Mouse (Mus musculus) liver, postnatal 0 days (tissue): ENCODE measurements around the gene Gm49336. TPM values are rescaled to one million over a fixed set of nuclear protein-coding genes. Genes with fewer than 3 reads are reported as not detected.

Experiments
- ATAC-seq: fragments of 200-750 bp; cut with Nextera tagmentation; 2 replicates; pipeline ENCODE4 v1.8.0; 2017; ENCODE audit warnings: mild to moderate bottlenecking, moderate library complexity
- DNase-seq: peaks from one replicate; pipeline ENCODE4 v3.0.0-alpha.2; 2016
- H3K27ac ChIP-seq: fragments of 300-500 bp; sonication (generic); 2 replicates; pipeline ENCODE4 v1.5.1; 2014; ENCODE audit warnings: antibody characterized with exemption, moderate library complexity, mild to moderate bottlenecking, low read depth
- H3K27me3 ChIP-seq: fragments of 300-500 bp; sonication (generic); 2 replicates; pipeline ENCODE4 v1.6.1; 2014; ENCODE audit warnings: low read length, control low read depth, mixed read lengths; ENCODE audit not compliant: insufficient read depth
- H3K36me3 ChIP-seq: fragments of 300-500 bp; sonication (generic); replicated peaks from 2 replicates; pipeline ENCODE4 v1.6.1; 2014; ENCODE audit warnings: mild to moderate bottlenecking, control low read depth, low read length, moderate library complexity, mixed read lengths; ENCODE audit not compliant: insufficient read depth
- H3K4me1 ChIP-seq: fragments of 300-500 bp; sonication (generic); 2 replicates; pipeline ENCODE4 v1.6.1; 2014; ENCODE audit warnings: antibody characterized with exemption, mild to moderate bottlenecking, control low read depth; ENCODE audit not compliant: insufficient read depth
- H3K4me2 ChIP-seq: fragments of 300-500 bp; sonication (generic); 2 replicates; pipeline ENCODE4 v1.6.1; 2014; ENCODE audit warnings: low read depth, mild to moderate bottlenecking, low read length, moderate library complexity, mixed read lengths
- H3K4me3 ChIP-seq: fragments of 300-500 bp; sonication (generic); 2 replicates; pipeline ENCODE4 v1.5.1; 2014; ENCODE audit warnings: low read depth, low read length
- H3K9ac ChIP-seq: fragments of 300-500 bp; sonication (generic); replicated peaks from 2 replicates; pipeline ENCODE4 v1.6.1; 2014; ENCODE audit warnings: mild to moderate bottlenecking, moderate library complexity
- H3K9me3 ChIP-seq: fragments of 300-500 bp; sonication (generic); 2 replicates; pipeline ENCODE4 v1.6.1; 2016; ENCODE audit warnings: mild to moderate bottlenecking, control low read depth, low read length, mixed read lengths
- CTCF ChIP-seq: sonication (generic); IDR thresholded peaks from 2 replicates; pipeline ENCODE4 v1.5.1; 2016; ENCODE audit warnings: antibody characterized with exemption, low read depth
- EP300 ChIP-seq: IDR thresholded peaks from 2 replicates; pipeline ENCODE4 v1.6.1; 2016; ENCODE audit warnings: antibody characterized with exemption, low read depth, mild to moderate bottlenecking
- WGBS: fragments of 180-500 bp; shearing (Covaris S2); extraction: QIAGEN DNeasy Blood & Tissue Kit; methylation state at CpG from one replicate; pipeline ENCODE4 v1.1.7; 2014; ENCODE audit not compliant: insufficient replicate concordance; 5-methylcytosine and 5-hydroxymethylcytosine counted together
- polyA plus RNA-seq: library from polyadenylated mRNA; unstranded; fragments of >200 nt; fragmentation: Nextera tagmentation; extraction: Ambion mirVana; gene quantifications from 2 replicates; pipeline ENCODE4 v1.2.1, GENCODE M21; 2015

The Gm49336 gene
- polyA plus RNA-seq, 1 experiment from 2014 or later, result 13.2 TPM

DNA sequence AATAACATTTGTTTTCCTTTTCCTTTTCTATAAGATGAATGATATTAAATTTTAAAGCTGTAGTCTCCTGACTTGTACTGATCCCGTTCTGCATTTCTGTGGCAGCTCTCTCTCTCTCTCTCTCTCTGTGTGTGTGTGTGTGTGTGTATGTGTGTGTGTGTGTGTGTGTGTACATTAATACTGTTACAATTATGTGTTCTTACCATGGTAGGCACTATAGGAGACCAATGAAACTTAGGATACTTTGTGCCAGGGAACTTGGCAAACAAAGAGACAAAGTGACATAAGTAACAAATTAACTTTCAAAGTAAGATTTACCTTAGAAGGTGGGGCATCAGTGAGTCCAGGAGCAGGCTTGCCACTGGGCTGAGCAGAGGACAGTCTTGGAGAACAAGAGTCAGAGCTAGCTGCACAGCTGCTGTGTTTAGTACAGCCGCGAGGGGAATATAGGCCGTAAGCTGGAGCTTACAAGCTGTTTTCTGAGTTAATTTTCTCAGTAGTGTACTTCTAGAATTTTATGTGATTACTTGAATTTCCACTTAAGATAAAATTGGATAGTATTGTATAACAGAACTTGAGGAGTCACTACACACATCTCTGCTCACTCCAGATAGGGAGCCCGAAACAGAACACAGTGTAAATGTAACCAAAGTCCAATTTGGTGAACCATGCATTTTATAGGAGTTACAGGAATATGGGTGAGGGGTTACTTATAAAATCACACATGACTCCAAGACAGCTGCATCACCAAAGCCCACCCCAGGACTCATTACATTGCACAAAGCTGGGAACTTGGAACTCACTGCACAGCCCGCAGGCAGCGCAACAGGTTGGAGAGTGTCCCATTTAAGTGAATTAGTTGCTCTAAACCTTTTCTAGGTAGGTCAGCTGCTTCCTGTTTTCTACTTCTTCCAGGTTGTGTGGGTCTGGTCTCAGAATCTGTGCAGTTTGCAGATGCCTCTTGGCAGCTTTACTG is 24.3 kb upstream of the Gm49336 start:
- ATAC-seq (peak; percentile 35; the same call in 1 of the 2 replicates), DNase-seq (no peak)
- 83% methylated on average over 7 of the region's 7 CpGs for WGBS
- no peaks in the 10 kb centered on the region for H3K9me3 ChIP-seq
- H3K36me3 ChIP-seq, result peaks cover 4% of the 10 kb centered on the region
- H3K27me3 ChIP-seq, result no peaks in the 10 kb centered on the region
- H3K4me3 ChIP-seq, result no peak overlapping the region
- H3K4me2 ChIP-seq, result no peak overlapping the region
- TF ChIP-seq CTCF, result no peak
- TF ChIP-seq EP300, result no peak
- H3K4me1 ChIP-seq, result peaks cover 10% of the 10 kb centered on the region; the same call in 1 of the 2 replicates
- H3K27ac ChIP-seq, result no peak overlapping the region
- no peak overlapping the region for H3K9ac ChIP-seq

DNA sequence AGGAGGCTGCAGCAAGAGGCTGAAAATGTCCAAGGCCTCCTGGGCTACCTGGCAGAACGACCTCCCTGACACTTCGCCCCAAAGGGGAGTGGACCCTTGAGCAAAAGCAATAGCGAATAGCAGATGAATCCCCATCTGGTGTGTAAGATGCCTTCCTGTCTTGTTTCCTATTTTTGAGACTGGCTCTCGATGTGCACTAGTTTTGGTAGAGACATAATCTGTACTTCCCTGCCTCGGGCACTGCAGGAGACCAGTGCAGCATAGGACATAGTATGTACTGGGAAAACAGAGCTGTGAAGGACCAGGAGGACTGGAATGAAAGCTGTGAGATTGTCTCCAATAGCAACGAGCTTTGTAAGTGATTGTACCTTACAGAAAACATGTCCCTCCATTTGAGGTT is 22.0 kb upstream of the Gm49336 start:
- no peak for TF ChIP-seq CTCF
- no peak for TF ChIP-seq EP300
- no peaks in the 10 kb centered on the region for H3K27me3 ChIP-seq
- no peak overlapping the region for H3K4me3 ChIP-seq
- DNase-seq (no peak), ATAC-seq (no peak)
- no peak overlapping the region for H3K9ac ChIP-seq
- peak overlapping the region; percentile 64 for H3K27ac ChIP-seq
- no peaks in the 10 kb centered on the region for H3K9me3 ChIP-seq
- peaks cover 10% of the 10 kb centered on the region; the same call in 1 of the 2 replicates for H3K4me1 ChIP-seq
- peaks cover 2% of the 10 kb centered on the region for H3K36me3 ChIP-seq
- H3K4me2 ChIP-seq, result peak overlapping the region; percentile 43
- 44% methylated on average over 6 of the region's 6 CpGs for WGBS

GRCm38 (mm10) chr14:60269333-60269732 is 18.0 kb upstream of the Gm49336 start:
- H3K27me3 ChIP-seq, result no peaks in the 10 kb centered on the region
- H3K4me1 ChIP-seq, result peaks cover 16% of the 10 kb centered on the region
- no peak overlapping the region for H3K9ac ChIP-seq
- H3K4me3 ChIP-seq, result no peak overlapping the region
- no peaks in the 10 kb centered on the region for H3K36me3 ChIP-seq
- DNase-seq, result peak; percentile 36
- H3K9me3 ChIP-seq, result no peaks in the 10 kb centered on the region
- peak overlapping the region; percentile 41 for H3K4me2 ChIP-seq
- H3K27ac ChIP-seq, result no peak overlapping the region
- ATAC-seq, result no peak
- TF ChIP-seq EP300 (no peak), CTCF (no peak)
- 44% methylated on average over 6 of the region's 6 CpGs for WGBS

DNA sequence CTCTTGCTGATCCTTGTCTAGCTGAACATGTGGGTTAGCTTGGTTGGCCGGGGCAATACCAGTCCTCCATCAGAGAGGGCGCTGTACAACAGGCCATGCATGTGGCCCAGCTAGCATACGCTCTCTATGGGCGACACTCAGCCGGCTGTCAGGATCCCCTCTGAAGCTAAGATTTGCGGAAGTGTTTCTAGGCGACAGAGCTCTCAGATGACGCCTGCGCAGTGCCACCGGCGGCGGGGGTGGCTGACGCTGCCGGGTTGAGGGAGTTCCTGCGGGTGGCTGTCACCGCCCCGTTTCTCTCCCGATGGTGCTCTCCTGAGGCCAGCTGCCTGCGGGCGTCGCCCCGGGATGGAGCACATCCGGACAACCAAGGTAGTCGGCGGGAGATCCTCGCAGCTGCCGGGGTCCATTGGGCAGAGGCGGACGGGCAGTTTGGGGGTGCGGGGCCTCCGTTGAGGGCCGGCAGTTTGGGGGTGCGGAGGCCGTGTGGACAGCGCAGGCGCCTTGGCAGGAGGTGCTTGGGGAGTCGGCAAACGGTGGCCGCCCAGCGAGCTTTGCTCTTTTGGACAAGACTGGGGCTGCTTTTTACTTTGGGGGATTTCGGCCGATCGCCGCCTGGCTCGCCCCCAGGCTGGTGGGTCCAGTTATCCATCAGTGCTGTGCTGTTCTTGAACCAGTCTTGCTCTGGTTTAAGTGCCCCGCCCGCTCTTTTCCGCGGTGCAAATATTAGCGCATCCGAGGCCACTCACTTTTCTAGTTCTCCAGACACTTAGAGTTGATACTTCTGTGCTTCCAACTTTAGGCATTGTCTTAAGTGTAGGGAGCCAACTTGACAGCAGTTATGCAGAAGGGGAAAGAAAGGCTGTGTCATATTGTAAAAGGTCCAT is 13.9 kb upstream of the Gm49336 start, which contains the start of gene Mtmr6:
Mtmr6 (plus strand) TSS at position 239 of the 887 bp plus-strand sequence.
- Histone ChIP-seq H3K27ac (peak within 1 kb of the TSS; percentile 84), H3K36me3 (no peaks in the 10 kb centered on the region), H3K27me3 (no peaks in the 10 kb centered on the region), H3K9me3 (no peaks in the 10 kb centered on the region), H3K4me3 (peak within 1 kb of the TSS; percentile 76), H3K4me2 (peak within 1 kb of the TSS; percentile 79), H3K4me1 (peaks cover 9% of the 10 kb centered on the region), H3K9ac (peak within 1 kb of the TSS; percentile 79)
- 2% methylated on average over 51 of the region's 51 CpGs for WGBS
- peak; percentile 100 for ATAC-seq
- peak; percentile 97 for DNase-seq
- peak; percentile 99 for TF ChIP-seq CTCF
- TF ChIP-seq EP300, result 0 out of 2 replicates have a peak, but pooled peaks have one; percentile 6

DNA sequence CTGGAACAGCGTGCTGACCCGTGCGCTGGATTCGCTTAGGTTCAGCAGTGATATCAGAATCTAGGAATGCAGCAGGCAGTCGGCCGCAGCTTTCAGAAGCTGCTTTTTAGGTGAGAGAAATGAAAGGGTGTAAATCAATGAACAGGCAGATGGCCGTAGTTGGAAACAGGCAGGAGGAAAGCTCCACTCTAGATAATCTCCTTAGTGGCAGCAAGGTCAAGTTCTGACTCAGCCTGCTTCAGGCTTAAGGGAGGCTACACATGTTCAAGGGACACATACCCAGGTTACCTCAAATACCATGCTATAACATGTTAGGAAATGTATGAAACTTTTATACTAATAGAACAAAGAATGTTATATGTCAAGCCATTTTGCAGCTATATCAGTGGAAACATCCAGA is 11.0 kb upstream of the Gm49336 start:
- Histone ChIP-seq H3K4me1 (peaks cover 10% of the 10 kb centered on the region), H3K4me3 (no peak overlapping the region), H3K9ac (no peak overlapping the region), H3K9me3 (no peaks in the 10 kb centered on the region), H3K36me3 (no peaks in the 10 kb centered on the region), H3K27ac (no peak overlapping the region), H3K27me3 (no peaks in the 10 kb centered on the region), H3K4me2 (no peak overlapping the region)
- TF ChIP-seq CTCF (no peak), EP300 (no peak)
- DNase-seq (no peak), ATAC-seq (no peak)
- 71% methylated on average over 7 of the region's 7 CpGs for WGBS
